Mouse (Mus musculus) testis, adult 2 months (tissue): ENCODE measurements at regions not wholly inside any gene's neighbourhood (a gene's known extent, or its start where the extent isn't known, plus 50 kb on each side); places are given as distances from the start of the nearest gene placed in this dataset.

Experiments used
- H3K27ac ChIP-seq: fragments of 200-500 bp; 2 replicates; pipeline ENCODE4 v1.5.1; 2012; ENCODE audit warnings: low read depth, low read length; ENCODE audit not compliant: control insufficient read depth, insufficient read depth
- H3K27me3 ChIP-seq: fragments of 200-500 bp; 2 replicates; pipeline ENCODE4 v1.6.1; 2012; ENCODE audit warnings: mild to moderate bottlenecking, low read length, moderate library complexity; ENCODE audit not compliant: control insufficient read depth, insufficient read depth
- H3K36me3 ChIP-seq: fragments of 200-500 bp; 2 replicates; pipeline ENCODE4 v1.6.1; 2012; ENCODE audit warnings: mild to moderate bottlenecking, low read length; ENCODE audit not compliant: control insufficient read depth, insufficient read depth
- H3K4me1 ChIP-seq: fragments of 200-500 bp; 2 replicates; pipeline ENCODE4 v1.6.1; 2012; ENCODE audit warnings: low read length; ENCODE audit not compliant: control insufficient read depth, insufficient read depth
- H3K4me3 ChIP-seq: fragments of 200-500 bp; 2 replicates; pipeline ENCODE4 v1.5.1; 2012; ENCODE audit warnings: low read depth, mild to moderate bottlenecking, low read length, moderate library complexity, mixed read lengths; ENCODE audit not compliant: control insufficient read depth
- CTCF ChIP-seq: fragments of 200-500 bp; IDR thresholded peaks from 2 replicates; pipeline ENCODE4 v1.5.1; 2012; ENCODE audit warnings: low read depth, mild to moderate bottlenecking, inconsistent platforms, low read length, moderate library complexity; ENCODE audit not compliant: control insufficient read depth, insufficient read depth, insufficient replicate concordance
- POLR2A ChIP-seq: fragments of 200-500 bp; IDR thresholded peaks from 2 replicates; pipeline ENCODE4 v1.6.1; 2012; ENCODE audit warnings: low read depth, mild to moderate bottlenecking, inconsistent platforms, low read length, moderate library complexity; ENCODE audit not compliant: control insufficient read depth

DNA sequence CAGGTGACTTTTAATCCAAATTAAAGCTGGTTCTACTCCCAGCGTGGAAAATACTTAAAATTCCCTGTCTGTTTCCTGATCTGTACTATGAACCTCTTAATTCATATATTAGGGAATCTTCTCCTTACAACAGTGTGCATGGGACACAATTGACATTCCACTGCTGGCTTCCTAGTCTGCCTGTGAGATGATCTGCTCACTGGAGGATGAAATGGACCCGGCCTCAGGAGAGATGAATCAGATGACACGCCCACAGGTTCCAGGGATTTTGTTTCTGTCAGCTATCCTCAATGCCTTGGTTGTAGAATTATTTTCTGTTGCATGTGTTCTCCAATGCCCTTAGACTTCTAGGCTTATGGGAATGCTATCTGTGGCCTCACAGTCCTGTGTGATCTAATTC, 231.9 kb upstream of the Ntm start:
- Histone ChIP-seq H3K36me3 (no peaks in the 10 kb centered on the region), H3K27ac (no peak overlapping the region), H3K4me1 (no peaks in the 10 kb centered on the region), H3K27me3 (no peaks in the 10 kb centered on the region), H3K4me3 (no peak overlapping the region)
- TF ChIP-seq CTCF: no peak
- no peak for TF ChIP-seq POLR2A

DNA sequence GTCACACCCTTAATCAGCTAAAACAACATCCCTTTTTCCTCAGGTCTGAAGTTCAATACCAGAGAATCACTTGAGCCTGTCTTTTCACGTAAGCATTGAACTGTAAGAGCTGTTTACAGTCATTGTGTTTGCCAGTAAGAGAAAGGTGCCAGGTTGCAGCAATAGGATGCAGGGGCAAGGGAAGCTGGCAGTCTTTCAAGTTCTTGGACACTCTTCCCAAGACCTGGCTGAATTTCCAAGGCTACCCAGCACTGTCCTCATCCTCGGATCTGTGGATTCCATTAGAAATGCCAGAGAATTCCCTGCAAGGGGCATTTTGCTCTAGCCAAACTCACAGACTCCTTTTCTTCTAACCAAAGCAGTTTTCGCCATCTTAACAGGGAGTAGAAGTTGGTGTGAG, 224.5 kb upstream of the Snx19 start:
- H3K4me1 ChIP-seq: no peaks in the 10 kb centered on the region
- TF ChIP-seq POLR2A (no peak), CTCF (no peak)
- no peak overlapping the region for H3K27ac ChIP-seq
- no peaks in the 10 kb centered on the region for H3K36me3 ChIP-seq
- H3K4me3 ChIP-seq: no peak overlapping the region
- no peaks in the 10 kb centered on the region for H3K27me3 ChIP-seq

DNA sequence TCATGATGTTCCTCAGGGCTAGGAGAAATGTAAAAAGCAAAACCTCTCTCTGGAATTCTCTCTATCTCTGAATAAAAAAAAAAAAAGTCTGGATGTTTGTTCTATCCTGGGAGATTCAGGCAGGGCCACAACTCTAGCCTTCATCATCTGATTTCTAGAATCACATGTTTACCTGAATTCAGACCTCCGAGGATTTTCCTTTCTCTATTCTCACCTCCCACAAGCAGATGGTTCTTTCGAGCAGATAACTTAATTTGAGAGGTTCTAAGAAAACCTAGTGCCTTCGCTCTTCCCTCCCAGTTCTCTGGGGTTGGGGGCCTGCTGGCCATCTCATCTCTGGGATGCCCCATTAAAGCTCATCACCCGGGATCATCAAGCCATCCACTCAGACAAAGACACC, 219.3 kb upstream of the Snx19 start:
- Histone ChIP-seq H3K27me3 (no peaks in the 10 kb centered on the region), H3K4me3 (no peak overlapping the region), H3K4me1 (no peaks in the 10 kb centered on the region), H3K36me3 (no peaks in the 10 kb centered on the region), H3K27ac (no peak overlapping the region)
- TF ChIP-seq POLR2A (no peak), CTCF (no peak)

DNA sequence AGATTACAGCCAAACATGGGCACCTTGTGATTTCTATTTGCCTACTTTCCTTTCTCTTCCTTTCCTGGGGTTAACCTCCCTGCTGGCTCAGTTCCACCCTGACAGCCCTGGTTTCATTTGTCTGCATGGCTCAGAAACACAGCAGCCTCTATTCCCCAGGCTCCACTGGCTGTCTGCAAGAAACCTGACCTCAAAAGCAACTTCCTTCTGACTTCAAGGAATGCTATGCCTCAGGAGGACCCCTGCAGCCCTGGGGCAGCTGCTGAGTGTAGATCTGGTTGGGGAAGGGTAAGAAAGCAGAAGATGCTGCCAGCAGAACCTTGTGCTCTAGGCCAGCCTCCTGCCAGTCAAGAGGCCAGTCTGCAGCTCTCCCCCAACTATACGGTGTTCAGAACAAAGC, 217.1 kb upstream of the Snx19 start:
- Histone ChIP-seq H3K36me3 (no peaks in the 10 kb centered on the region), H3K27ac (no peak overlapping the region), H3K4me3 (no peak overlapping the region), H3K4me1 (no peaks in the 10 kb centered on the region), H3K27me3 (no peaks in the 10 kb centered on the region)
- no peak for TF ChIP-seq POLR2A
- no peak for TF ChIP-seq CTCF

DNA sequence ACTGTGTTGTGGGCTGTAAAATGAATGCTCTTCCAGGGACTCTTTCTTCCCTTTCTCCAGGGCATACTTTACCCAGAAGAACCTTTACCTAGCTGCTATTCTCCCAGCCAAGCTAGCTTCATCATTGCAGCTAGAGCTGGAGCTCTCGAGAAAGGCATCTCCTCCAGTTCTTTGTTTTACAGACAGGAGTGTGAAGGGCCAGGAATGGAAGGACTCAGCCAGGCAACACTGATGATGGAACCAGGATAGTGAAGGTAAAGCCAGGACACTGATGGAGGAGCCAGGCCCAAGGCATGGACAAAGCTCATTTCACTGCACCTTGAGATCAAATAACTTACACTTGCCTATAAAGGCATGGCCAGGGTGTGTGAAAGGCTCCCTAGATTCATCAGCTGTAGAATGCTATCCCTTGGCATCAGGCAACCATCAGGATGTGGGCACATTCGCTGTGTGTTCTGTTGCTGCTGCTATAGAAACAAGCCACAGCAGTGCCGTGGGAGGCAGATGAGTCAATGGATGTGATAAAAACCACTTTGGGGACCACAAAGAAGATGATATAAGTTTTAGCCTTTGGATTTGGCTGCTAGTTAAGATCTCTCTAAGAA, 214.3 kb upstream of the Snx19 start:
- no peaks in the 10 kb centered on the region for H3K36me3 ChIP-seq
- H3K4me3 ChIP-seq: no peak overlapping the region
- no peaks in the 10 kb centered on the region for H3K27me3 ChIP-seq
- H3K27ac ChIP-seq: no peak overlapping the region
- H3K4me1 ChIP-seq: no peaks in the 10 kb centered on the region
- TF ChIP-seq CTCF: no peak
- no peak for TF ChIP-seq POLR2A

DNA sequence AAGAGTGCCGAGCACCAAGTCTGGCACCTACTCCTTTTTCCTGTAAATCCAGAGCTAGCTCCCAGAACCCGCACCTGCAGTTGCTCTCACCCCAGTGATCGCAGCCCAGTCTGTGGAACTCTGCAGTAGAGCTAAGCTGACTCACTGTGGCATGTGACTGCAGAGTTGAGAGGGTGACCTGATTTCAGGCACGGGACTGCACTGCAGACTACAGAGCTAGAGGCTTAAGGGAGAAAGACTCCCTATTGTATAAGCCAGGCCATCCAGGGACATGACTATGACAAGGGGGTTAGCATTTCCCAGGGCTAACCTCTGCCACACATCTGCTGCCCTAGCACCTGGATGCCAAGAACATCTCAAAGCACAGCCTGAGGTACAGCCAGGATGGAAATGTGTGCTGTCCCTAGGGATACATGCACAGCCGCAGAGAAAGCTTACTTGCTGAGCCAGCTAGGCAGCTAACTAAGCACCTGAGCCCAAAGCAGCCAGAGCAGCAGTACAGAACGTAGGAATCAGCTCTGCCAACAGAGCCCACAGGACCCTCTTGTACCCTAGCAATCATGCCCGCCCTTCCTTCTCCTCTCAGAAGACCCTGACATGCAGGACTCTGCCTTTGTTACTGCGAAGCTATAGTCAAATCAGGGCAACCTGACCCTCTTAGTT, 192.3 kb upstream of the Snx19 start:
- Histone ChIP-seq H3K36me3 (no peaks in the 10 kb centered on the region), H3K4me1 (no peaks in the 10 kb centered on the region), H3K4me3 (no peak overlapping the region), H3K27me3 (no peaks in the 10 kb centered on the region), H3K27ac (no peak overlapping the region)
- no peak for TF ChIP-seq CTCF
- no peak for TF ChIP-seq POLR2A

DNA sequence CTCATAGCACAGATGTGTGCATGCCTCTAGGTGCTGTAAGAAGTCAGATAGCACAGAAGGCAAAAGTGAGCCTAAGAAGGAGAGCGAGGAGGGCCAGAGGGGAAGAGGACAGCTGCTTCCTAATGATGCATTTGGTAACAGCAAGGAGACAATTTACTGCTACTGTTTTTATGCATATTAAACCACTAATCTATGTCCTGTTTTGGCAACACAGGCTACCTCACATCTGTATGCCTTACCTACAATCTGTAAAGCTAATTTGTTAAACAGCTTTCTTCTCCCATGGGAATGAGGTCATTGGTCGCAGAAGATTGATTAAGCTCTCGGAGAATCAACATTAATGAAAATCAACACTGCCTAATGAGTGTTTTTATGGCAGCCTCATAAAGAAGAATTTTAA, 191.1 kb upstream of the Snx19 start:
- Histone ChIP-seq H3K36me3 (no peaks in the 10 kb centered on the region), H3K4me1 (no peaks in the 10 kb centered on the region), H3K27me3 (no peaks in the 10 kb centered on the region), H3K4me3 (no peak overlapping the region), H3K27ac (no peak overlapping the region)
- TF ChIP-seq CTCF (no peak), POLR2A (no peak)
